In the genomic region with DNA sequence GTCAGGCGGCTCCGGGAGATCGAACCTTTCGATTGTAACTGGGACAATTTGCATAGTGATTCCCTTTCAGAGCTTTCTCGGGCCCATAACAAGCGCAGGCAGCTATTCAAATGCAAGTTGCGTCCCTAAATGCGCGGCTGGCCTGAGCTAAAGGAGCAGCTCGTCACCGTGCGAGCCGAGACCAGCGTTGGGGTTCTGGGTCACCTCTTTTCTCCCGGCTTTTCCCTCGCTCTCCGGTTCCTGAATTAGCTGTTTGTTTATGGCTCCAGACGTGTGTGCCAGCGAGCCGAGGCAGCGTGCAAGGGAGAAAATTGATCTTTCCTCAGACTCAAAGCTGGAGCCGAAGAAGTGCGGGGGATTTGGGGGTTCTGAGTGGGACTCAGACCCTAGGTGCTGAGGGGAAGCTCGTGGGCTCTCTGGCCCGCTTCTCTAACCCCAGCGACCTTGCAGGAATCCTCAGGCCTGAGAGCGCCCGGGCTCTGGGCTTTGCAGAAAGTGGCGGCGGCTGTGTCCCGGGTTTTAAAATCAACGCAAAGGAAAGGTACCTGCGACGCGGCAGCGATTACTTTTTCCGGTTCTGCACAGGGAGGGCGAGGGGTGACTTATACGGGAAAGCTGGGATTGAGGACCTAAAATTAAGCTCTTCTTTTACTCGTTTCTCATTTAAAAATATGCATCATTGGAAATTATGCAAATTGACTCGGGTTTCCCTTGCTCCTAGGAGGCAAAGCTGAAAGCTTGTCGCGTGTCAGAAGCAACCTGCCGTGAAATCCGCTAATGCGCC, we compare ENCODE assay signal across 9 mouse cellular contexts. TPM values are rescaled to one million over a fixed set of nuclear protein-coding genes. Genes with fewer than 3 reads are reported as not detected.
DNase-seq lines count a peak whose midpoint lies in the region; ATAC-seq and TF ChIP-seq lines count a peak whose summit lies in the region.
"Had no signal": no experiment of that assay in that cellular context is flagged by ENCODE, and none has a peak within 500 bp of the region (broad histone marks: within the 10 kb centered on the region; RNA-seq: fewer than 3 reads in every experiment).

No protein-coding gene starts in this region.

- no peaks in the 10 kb centered on the region for H3K9me3 ChIP-seq in ES-E14 (ENCODE audit: control insufficient read depth, insufficient read depth, low read depth, low read length)
- H3K9me3 ChIP-seq in heart, embryonic 16.5 days (replicated peaks; ENCODE audit: control insufficient read depth, low read length): no peaks in the 10 kb centered on the region
- H3K9me3 ChIP-seq in midbrain, embryonic 10.5 days (replicated peaks): no peaks in the 10 kb centered on the region

- no peaks in the 10 kb centered on the region for H3K36me3 ChIP-seq in ES-E14 (ENCODE audit: control insufficient read depth, insufficient read depth, low read length, poor library complexity, severe bottlenecking)
- H3K36me3 ChIP-seq in heart, embryonic 16.5 days (ENCODE audit: control insufficient read depth, insufficient read depth): no peaks in the 10 kb centered on the region
- H3K36me3 ChIP-seq in midbrain, embryonic 10.5 days: no peaks in the 10 kb centered on the region

- in situ Hi-C loops in ES-E14 (cut with MboI; ENCODE audit: low sequenced_read_pairs in 2 of 2, unreplicated experiment in 2 of 2): no loop called here

- 0 out of 4 replicates have a peak, but pooled peaks cover 0 to 3% of the 10 kb centered on the region in 2 experiments for H3K4me1 ChIP-seq in ES-E14 (ENCODE audit: control insufficient read depth in 2 of 2, insufficient read depth in 2 of 2, low read length in 2 of 2, poor library complexity in 1 of 2)
- H3K4me1 ChIP-seq in heart, embryonic 16.5 days (ENCODE audit: control insufficient read depth, insufficient read depth, low read length): peaks cover 10% of the 10 kb centered on the region
- H3K4me1 ChIP-seq in midbrain, embryonic 10.5 days: peaks cover 42% of the 10 kb centered on the region

- ATAC-seq in heart, embryonic 16.5 days (replicated peaks; ENCODE audit: extremely low read depth, insufficient read depth, low FRiP score): no peak
- ATAC-seq in monocyte, adult 5-6 weeks (replicated peaks; ENCODE audit: insufficient number of reproducible peaks, low FRiP score, low TSS enrichment, poor library complexity, severe bottlenecking): no peak
- ATAC-seq in cerebellum, adult (ENCODE audit: insufficient number of reproducible peaks, low FRiP score, low TSS enrichment): no peak

- H3K4me3 ChIP-seq in ES-E14 (ENCODE audit: insufficient read depth in 1 of 2, low read depth in 1 of 2, low read length in 2 of 2, poor library complexity in 1 of 2, severe bottlenecking in 1 of 2): peak overlapping the region; percentile 53 to 63
- H3K4me3 ChIP-seq in heart, embryonic 16.5 days (ENCODE audit: low read length): peak overlapping the region; percentile 49
- H3K4me3 ChIP-seq in midbrain, embryonic 10.5 days: peak overlapping the region; percentile 64

- H3K27ac ChIP-seq in ES-E14 (ENCODE audit: insufficient read depth, low read depth, low read length, poor library complexity, severe bottlenecking): no peak overlapping the region
- no peak overlapping the region for H3K27ac ChIP-seq in heart, embryonic 16.5 days (ENCODE audit: low read length)
- peak overlapping the region; percentile 80 for H3K27ac ChIP-seq in midbrain, embryonic 10.5 days (replicated peaks)

- H3K27me3 ChIP-seq in heart, embryonic 16.5 days (ENCODE audit: control insufficient read depth, insufficient read depth, low read length): peaks cover 84% of the 10 kb centered on the region
- peaks cover 93% of the 10 kb centered on the region for H3K27me3 ChIP-seq in midbrain, embryonic 10.5 days (ENCODE audit: low read depth, poor library complexity, severe bottlenecking)

- H3K4me2 ChIP-seq in heart, embryonic 16.5 days (ENCODE audit: low read depth, low read length): peak overlapping the region; percentile 72

- 2% methylated on average over 46 of the region's 46 CpGs for WGBS in heart, embryonic 16.5 days
- under 1% methylated on average over 46 of the region's 46 CpGs for WGBS in midbrain, embryonic 10.5 days

- H3K9ac ChIP-seq in ES-E14 (ENCODE audit: insufficient read depth, low read depth, low read length, poor library complexity, severe bottlenecking): 0 out of 2 replicates have a peak overlapping the region, but pooled peaks have one; percentile 1
- H3K9ac ChIP-seq in heart, embryonic 16.5 days (ENCODE audit: low read length): no peak overlapping the region

- DNase-seq in cerebellum, postnatal 10 days: peak; percentile 26 to 62
- DNase-seq in cerebellum, adult 11-12 months: no peak
- no peak for DNase-seq in ES-E14 (ENCODE audit: low read depth, low spot score)
- DNase-seq in midbrain, embryonic 10.5 days (ENCODE audit: low spot score): peak; percentile 63
- no peak for DNase-seq in left cerebral cortex, adult 8-10 months (ENCODE audit: low spot score in 2 of 2)
- DNase-seq: cerebellum, adult 11 months had no signal

TF ChIP-seq in ES-E14, 5 proteins besides CTCF, POLR2A, EP300 and RAD21:
- TF ChIP-seq ZNF384 (IDR thresholded peaks at IDR 0.05; ENCODE audit: low read depth, low read length): no peak
- TF ChIP-seq MAFK (IDR thresholded peaks at IDR 0.05; ENCODE audit: insufficient read depth, low read depth, low read length): no peak
- no peak for TF ChIP-seq HCFC1 (IDR thresholded peaks at IDR 0.05; ENCODE audit: borderline replicate concordance, insufficient read depth, low read length)
- TF ChIP-seq ZC3H11A (IDR thresholded peaks at IDR 0.05; ENCODE audit: borderline replicate concordance, low read depth, low read length): no peak
- TF ChIP-seq CHD2 (IDR thresholded peaks at IDR 0.05; ENCODE audit: low read depth, low read length): no peak

RNA-seq across cellular contexts. Expression of a gene that starts 13.1 kb away (rescaled TPM):
- 0.13 and 0.74 TPM in 2 replicates for total RNA-seq in ES-E14 (2012; rRNA removed)
- not detected in 2 replicates for polyA plus RNA-seq in heart, embryonic 16.5 days (2015; fragmentation: Nextera tagmentation; extraction: Ambion mirVana)
- 10.0 and 13.4 TPM in 2 replicates for polyA plus RNA-seq in midbrain, embryonic 10.5 days (2016; fragmentation: Nextera tagmentation; extraction: Ambion mirVana)
- not detected in 3 replicates for total RNA-seq in monocyte, adult 5-6 weeks (2017)
- under 1 TPM; 0.08 to 0.21 (median 0.18) TPM for total RNA-seq in left cerebral cortex, adult 8-10 months (2022)

Comparison
In these comparisons a context has a peak if more than half of its experiments do, and no peak if none do; other contexts are left out.
1. DNase-seq: peak in cerebellum, postnatal 10 days (2 of 2) and midbrain, embryonic 10.5 days (single experiment); none in cerebellum, adult 11-12 months (single experiment), ES-E14 (single experiment) and left cerebral cortex, adult 8-10 months (0 of 2).
2. Peak in every context shown above with its lines, with median percentiles within 50 percentile points of each other: H3K4me3 ChIP-seq.